Mouse (Mus musculus): ENCODE measurements around the gene Mydgf.

DNA sequence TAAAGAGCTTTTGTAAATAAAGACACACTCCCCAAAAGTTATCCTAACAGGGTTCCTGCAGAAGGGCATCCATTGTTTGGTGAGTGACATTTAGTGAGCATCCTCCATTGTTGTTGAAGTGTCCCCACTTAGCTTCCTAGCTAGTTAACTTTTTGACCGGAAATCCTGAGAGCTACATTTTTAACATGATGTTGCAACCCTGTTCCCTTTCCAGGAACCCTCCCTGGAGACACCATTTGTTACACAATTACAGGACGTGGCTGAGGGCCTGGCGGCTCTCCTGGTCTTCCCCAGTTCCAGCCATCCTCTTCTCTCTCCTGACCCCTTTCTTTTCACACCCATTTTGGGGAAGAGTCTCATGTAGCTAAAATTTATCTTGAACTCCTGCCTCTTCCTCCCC lies 36.1 kb upstream of the Mydgf start:
- TF ChIP-seq POLR2A (IDR thresholded peaks at IDR 0.05; ENCODE audit: extremely low read depth, insufficient read depth, low read length) (no peak), CTCF (IDR thresholded peaks at IDR 0.05; ENCODE audit: low read depth, low read length) (no peak)
